Mouse (Mus musculus) heart, postnatal 25 days (tissue): Measurements from ENCODE around the gene Prrxl1. TPM values are rescaled to one million over a fixed set of nuclear protein-coding genes. Genes with fewer than 3 reads are reported as not detected.

ENCODE experiments used
- DNase-seq: peaks from one replicate; pipeline ENCODE4 v3.0.0; 2022; ENCODE audit warnings: low spot score
- intact Hi-C: fragments of 180-260 bp; cut with DNase I; formaldehyde crosslinking; loops from one replicate; pipeline ENCODE4 v1.15.1; 2025
- total RNA-seq, 2 experiments: library from RNA; stranded (reverse); gene quantifications; 2 replicates each; pipeline ENCODE4 v1.2.3; 2021

Gene Prrxl1
- total RNA-seq, 2 experiments from 2014 or later, result not detected

GRCm38 (mm10) chr14:32624245-32624644 lies 25.0 kb downstream of the Prrxl1 start:
- no peak for DNase-seq
- intact Hi-C loops, result no loop called here

DNA sequence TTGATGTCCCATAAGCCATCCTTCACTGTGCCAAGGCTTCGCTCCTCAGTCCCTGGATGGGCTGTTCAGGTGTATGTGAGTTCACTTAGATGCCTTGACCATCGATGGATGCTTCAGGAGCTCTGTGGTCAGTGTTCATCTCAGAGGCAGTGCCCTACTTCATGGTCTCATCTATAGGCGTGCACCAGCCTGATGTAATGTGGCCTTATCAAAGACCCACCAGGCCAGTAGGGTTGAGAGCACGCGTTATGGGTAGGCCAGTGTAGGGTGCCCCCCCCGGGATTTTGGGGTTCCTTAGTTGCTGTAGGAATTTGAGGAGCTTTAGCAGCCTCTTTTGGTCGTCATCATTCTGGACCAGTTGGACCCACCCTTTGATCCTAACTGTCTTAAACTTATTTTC lies 25.6 kb downstream of the Prrxl1 start:
- no peak for DNase-seq
- intact Hi-C loops, result no loop called here

GRCm38 (mm10) chr14:32627271-32627670 lies 28.1 kb downstream of the Prrxl1 start:
- DNase-seq, result no peak
- intact Hi-C loops, result no loop called here

DNA sequence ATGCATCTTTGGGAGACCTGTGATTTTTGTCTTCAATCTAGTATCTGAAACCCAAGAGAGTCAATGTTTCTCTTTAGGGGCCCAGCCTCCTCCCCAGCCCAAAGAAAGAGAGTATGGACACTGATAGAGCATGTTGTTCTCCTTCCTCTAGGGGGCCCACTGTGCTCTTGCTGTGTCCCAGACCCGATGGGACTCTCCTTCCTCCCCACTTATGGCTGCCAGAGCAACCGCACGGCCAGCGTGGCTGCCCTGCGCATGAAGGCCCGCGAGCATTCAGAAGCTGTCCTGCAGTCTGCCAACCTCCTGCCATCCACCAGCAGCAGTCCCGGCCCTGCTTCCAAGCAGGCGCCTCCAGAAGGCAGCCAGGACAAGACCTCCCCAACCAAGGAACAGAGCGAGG lies 29.4 kb downstream of the Prrxl1 start:
- no peak for DNase-seq
- intact Hi-C loops, result no loop called here

DNA sequence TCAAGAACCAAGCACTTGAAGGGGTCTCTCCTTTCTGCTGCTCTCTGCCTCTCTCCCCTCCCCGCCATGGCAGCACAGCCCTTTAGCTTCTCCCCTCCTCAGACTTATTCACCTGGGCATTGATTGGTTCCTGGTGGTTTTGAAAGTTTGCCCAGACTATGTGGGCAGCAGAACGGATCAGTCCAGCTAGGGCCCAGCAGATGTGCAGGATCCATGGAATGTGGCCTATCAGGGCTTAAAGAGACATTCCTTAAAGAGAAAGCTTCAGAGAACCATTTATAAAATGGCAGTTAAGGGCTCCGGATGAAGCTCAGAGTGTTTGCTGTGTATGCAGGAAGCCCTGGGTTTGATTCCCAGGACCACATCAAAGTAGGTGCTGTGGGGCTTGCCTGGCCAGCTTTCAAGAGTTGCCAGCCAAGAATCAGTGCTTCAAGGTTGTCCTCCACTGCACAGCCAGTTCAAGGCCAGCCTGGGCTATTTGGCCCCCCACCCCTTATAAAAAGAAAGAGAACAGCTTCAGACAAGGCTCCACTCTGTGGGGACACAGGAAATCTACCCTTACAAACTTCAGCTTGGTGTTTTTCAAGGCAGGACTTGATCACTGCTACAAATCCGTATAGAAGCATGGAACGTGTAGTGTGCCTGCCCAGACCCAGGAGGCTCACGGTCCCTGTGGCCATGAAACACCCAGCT lies 33.8 kb downstream of the Prrxl1 start:
- no peak for DNase-seq
- intact Hi-C loops, result no loop called here

- no peak for DNase-seq
- intact Hi-C loops, result no loop called here
These were observed 34.9 kb downstream of the Prrxl1 start for GRCm38 (mm10) chr14:32634015-32634682.

GRCm38 (mm10) chr14:32638485-32638884 lies 39.3 kb downstream of the Prrxl1 start:
- no peak for DNase-seq
- intact Hi-C loops, result no loop called here

DNA sequence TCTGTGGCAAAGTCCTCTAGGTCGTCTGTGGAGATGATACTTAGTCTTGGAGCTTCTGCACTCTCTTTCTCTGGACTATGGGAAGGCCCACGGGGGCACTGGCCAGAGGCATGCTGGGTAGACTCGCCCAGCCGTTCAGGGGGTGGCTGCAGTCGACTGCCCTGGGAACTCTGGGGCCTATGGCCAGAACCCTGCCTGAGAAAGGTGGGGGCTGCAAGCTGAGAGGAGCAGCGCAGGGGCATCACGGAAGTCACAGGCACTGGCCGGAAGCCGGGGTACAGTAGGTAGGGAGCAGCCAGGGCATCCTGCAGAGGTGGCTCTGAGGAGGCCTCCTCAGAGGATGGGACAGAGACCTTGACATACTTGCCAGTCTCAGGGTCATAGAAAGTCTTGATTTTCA lies 60.6 kb downstream of the Prrxl1 start:
- intact Hi-C loops, result no loop called here
- DNase-seq, result no peak

DNA sequence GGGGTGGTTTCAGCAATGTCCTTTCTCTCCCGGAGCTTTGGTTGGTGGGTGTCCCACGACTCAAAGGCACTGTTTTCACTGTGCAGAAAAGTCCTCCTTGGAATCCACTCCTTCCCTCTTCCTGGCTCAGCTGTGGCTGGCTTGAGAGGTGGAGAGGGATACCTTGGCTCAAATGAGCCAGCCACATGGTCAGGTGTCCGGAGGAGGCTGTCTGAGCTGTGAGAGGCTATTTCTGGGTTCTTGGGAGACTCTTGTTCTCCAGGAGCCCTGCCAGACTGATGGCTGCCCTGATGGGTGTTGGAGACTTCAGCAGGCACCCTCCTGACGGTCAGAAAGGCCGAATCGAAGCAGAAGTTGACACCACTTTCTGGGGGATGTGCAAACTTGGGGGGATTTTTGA lies 63.9 kb downstream of the Prrxl1 start:
- no peak for DNase-seq
- intact Hi-C loops, result no loop called here

DNA sequence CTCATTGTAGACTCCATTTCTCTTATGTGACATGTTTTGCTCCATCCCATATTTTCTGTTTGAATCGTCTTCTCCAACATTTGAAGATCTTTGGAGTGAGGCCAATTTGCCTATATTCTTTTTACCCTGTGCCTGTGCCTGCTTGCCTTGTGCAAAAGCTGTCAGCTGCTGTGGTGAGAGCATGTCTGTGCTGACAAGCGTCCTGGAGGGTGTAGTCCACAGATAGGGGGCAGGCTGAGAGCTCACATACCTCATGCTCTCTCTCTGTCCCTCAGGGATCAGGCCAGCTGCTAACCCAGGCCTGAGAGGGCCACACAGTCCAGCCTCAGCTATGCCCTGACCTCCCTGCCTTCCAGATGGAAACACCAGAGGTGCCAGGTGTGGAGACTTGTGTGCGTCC lies 74.0 kb downstream of the Prrxl1 start:
- intact Hi-C loops, result no loop called here
- no peak for DNase-seq

- intact Hi-C loops, result no loop called here
- no peak for DNase-seq
These were observed 79.4 kb downstream of the Prrxl1 start for GRCm38 (mm10) chr14:32678565-32678964.

- intact Hi-C loops, result no loop called here
- DNase-seq, result no peak
These were observed 82.4 kb downstream of the Prrxl1 start for GRCm38 (mm10) chr14:32681603-32682002.

- intact Hi-C loops, result no loop called here
- DNase-seq, result no peak
These were observed 83.3 kb downstream of the Prrxl1 start for GRCm38 (mm10) chr14:32682536-32682935.

DNA sequence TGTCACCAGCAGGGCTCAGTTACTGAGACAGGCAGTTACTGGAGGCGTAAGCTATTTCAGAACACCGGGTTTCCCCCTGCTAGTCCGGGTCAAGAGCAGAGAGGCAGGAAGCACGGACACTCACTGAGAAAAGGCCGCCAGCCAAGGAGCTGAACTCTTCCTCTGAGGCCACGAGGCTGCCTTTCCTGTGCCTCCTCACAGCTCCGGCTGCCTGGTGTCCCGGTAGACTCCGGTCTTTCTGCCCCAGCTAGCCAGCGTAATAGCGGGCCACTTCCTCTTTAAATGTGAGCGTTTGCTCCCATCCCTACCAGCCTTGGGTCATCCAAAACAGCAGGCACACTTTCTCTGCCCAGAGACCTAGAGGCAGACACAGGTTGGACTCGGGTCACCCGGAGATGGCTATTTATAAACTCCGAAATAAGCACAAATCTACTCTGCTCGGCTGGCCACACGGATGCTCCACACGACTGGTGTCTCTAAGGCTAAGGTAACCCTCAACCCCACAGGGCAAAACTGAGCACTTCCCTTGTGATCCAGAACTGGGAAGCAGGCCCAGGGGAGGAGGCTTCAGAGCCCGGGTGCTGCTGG lies 84.1 kb downstream of the Prrxl1 start:
- intact Hi-C loops, result no loop called here
- peak; percentile 28 for DNase-seq

GRCm38 (mm10) chr14:32683982-32684734 lies 85.0 kb downstream of the Prrxl1 start:
- intact Hi-C loops, result no loop called here
- no peak for DNase-seq

DNA sequence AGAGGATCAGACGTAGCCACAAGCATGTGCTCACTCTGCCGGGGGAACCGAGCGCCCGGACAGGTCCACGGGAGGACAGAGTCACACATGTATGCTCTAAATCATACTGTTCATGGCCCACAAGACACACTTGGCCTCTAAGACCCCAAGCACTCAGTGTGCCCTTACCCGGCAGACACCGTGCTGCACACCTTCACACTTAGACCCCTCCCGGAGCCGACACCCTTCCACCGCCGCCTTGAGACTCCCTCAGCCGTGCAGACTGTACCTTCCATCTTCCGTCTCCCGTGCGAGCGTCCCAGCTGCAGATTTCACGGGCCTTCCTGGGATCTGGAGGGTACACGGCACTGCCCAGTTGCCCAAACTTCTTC lies 85.5 kb downstream of the Prrxl1 start:
- intact Hi-C loops, result no loop called here
- no peak for DNase-seq

DNA sequence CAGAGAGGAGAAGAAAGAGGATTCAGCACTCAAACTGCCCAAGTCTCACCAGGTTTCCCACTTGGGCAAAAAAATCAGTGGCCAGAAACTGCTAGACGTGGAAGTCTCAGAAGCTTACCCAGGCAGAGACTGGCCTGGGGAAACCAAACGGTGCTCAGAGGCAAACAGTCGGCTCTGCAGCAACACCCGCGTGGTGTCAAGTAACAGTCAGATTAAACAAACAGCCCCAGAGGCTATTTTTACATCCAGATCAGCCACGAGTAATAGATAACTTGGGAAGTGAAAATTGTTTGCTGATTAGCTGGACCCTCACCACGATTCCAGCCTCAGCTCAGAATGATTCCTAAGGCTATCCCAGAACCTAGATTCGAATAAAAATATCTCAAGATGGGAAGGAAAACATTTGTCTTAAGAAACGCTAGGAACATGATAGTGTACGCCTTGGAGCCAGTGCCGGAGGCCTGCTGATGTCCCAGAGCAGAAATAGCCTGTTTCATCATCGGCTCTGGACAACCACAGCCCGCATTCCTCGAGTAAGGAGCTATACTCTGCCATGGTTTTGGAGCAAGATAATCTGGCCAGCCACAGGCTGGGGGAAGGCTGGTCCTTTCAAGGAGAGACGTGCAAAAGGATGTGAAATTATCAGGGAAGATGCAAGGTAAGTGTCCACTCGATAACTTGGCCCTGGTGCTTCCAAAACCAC lies 86.1 kb downstream of the Prrxl1 start, which contains the start of gene 3425401B19Rik:
TSS of gene 3425401B19Rik (minus strand) at position 170 of the 703 bp plus-strand sequence.
- intact Hi-C loops, result no loop called here

DNA sequence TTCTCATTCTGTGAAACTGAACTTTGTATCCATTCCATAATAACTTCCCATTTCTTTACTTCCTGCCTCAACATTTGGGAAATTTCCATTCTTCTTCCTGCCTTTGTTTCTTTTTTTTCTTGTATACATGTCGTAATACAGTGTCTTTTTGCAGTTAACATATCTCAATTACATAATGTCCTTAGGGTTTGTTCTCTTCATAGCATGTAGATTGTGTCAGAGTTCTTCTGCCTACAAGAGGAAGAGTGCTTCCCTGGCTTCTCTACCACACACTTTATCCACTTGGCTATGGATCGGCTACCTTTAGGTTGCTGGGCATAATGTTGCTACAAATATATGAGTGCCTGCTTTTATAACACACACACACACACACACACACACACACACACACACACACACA lies 96.7 kb downstream of the Prrxl1 start:
- DNase-seq, result no peak
- intact Hi-C loops, result no loop called here

More for the DNA sequence above, 86.1 kb downstream of the Prrxl1 start, which contains the start of gene 3425401B19Rik:
- peak; percentile 17 for DNase-seq

DNA sequence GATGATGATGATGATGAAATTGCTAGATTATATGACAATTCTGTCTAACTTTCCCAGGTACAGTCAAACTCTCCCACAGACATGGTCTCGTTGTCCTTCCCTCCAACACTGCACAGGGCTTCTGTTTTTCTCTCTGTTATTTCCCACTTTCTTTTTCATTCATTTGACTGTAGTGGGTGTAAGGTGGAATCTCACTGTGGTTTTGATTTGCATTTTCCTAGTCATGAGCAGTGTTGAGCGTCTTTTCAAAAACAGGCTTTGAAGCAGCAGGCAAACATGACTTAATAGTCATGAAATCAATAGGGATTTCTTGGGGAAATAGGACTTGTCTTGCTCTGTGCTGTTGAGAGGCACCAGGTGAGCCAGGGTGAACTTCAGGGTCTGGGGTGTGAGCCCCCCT lies 97.1 kb downstream of the Prrxl1 start:
- DNase-seq, result no peak
- intact Hi-C loops, result no loop called here

DNA sequence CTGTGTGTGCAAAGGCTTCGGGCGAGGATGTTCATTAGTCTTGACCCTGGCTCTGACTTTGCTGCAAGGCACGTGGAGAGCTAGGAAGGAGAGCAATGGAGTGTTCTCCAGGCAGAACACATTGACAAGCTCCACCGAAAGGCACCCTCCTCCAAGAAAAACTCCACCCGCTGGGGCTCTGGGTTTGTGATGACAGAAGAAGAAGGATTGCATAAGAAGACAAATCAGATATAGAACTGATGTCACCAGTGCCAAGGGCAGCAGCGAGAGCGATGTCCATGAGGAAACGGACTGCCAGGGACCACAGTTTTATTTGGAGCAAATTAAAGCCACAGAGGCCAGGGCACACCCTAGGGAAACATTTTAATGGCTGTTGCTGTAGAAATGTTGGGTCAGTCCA lies 98.6 kb downstream of the Prrxl1 start:
- DNase-seq, result peak; percentile 14
- intact Hi-C loops, result no loop called here
